Mouse (Mus musculus): ENCODE results near the gene Arpc5. TPM values are rescaled to one million over a fixed set of nuclear protein-coding genes. Genes with fewer than 3 reads are reported as not detected.
"Not testable (repeated sequence)": the region's sequence is repeated elsewhere in the genome, so short reads cannot be mapped to it uniquely, and the experiment has no call there.

Gene Arpc5
- 499 and 510 TPM in 2 replicates for polyA plus RNA-seq (2015; fragmentation: Nextera tagmentation; extraction: Ambion mirVana)

DNA sequence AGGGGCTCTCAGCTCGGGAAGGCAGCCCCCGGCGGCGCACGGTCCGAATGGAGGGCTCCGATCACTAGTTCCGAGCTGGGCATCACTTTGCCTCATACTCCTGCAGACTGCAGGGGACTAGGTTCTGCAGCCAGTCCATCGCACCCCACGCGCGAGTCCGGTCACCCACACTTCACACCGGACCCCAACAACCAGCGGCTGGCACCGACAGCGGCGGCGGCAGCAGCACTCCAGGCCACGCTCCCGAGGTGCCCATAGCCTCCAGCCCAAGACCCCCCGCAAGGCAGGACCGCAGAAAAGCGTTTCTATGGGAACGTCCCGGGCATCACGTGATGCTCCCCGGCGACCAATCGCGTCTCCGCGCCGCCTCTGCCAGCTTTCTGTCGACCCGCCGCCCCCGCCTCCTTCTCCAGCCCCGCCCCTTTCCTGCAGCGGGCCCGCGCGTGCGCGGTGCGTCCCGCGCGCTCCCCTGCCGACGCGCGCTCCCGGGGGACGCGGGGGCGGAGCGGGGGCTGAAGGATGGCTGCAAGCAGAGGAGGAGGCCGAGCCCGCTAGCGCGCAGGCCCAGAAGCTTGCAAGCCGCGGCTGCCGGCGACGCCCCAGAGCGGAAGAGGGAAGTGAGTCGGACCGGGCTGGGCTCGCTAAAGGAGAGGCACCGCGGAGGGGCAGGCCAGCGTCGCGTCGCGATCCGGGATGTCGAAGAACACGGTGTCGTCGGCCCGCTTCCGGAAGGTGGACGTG, at the start of gene Arpc5, which contains the start of gene Rgl1:
Gene Arpc5 (plus strand): TSS at position 511 of the 741 bp plus-strand sequence.
Gene Rgl1 (minus strand): TSS at position 320 of the 741 bp plus-strand sequence.
- peak; percentile 98 for DNase-seq (ENCODE audit: low spot score)

DNA sequence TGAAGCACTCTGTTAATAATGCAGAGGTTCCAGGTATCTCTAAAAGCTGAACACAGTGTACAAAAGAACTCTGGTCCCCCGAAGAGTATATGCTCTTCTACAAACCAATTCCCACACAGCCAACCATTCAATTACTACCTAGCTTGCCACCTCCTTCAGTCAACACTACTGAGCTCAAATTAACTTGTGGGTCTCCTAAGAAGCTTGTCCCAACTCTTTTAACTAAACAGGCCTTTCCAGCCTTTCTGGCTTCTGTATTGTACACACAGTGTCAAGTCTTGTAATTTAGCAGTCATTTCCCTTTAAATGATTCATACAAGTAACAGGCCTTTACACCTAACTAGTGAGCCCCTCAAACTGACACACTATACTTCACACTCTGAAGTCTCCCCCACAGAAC, 49.0 kb upstream of the Arpc5 start:
- DNase-seq (ENCODE audit: low spot score), result no peak

GRCm38 (mm10) chr1:152718200-152718599, 48.1 kb upstream of the Arpc5 start:
- no peak for DNase-seq (ENCODE audit: low spot score)

GRCm38 (mm10) chr1:152720969-152721368, 45.4 kb upstream of the Arpc5 start:
- no peak for DNase-seq (ENCODE audit: low spot score)

DNA sequence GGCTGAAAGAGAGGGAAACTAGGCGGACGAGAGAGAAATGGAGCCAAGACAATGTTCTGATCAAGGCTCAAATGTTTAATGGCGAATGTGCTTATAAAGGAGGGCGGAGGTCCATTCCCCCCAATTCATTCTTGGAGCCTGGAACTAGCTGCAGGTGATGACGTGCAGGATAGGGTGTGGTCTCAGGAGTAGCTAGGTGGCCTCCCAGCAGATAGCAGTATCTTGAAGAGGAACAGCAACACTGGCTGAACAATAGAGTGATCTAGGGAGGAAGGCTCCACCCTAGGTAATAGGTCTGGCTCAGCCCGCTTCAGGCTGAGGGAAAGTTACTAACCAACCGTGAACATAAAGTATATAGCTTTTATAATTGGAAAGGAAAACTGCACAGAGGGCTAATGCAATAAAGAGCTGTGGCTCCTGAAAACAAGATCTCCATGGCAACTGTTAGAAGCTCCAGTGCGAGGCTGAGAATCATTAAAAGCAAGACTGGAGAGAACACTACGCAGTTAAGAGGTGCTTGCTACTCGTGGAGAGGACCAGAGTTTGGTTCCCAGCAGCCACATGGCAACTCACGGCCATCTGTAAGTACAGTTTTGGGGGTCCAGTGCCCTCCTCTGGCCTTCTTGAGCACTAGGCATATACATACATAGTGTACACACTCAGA, 44.7 kb upstream of the Arpc5 start:
- DNase-seq (ENCODE audit: low spot score), result no peak

- DNase-seq (ENCODE audit: low spot score), result peak; percentile 13
These were observed 42.1 kb upstream of the Arpc5 start for GRCm38 (mm10) chr1:152724286-152724685.

- no peak for DNase-seq (ENCODE audit: low spot score)
These were observed 40.2 kb upstream of the Arpc5 start for GRCm38 (mm10) chr1:152726095-152726494.

DNA sequence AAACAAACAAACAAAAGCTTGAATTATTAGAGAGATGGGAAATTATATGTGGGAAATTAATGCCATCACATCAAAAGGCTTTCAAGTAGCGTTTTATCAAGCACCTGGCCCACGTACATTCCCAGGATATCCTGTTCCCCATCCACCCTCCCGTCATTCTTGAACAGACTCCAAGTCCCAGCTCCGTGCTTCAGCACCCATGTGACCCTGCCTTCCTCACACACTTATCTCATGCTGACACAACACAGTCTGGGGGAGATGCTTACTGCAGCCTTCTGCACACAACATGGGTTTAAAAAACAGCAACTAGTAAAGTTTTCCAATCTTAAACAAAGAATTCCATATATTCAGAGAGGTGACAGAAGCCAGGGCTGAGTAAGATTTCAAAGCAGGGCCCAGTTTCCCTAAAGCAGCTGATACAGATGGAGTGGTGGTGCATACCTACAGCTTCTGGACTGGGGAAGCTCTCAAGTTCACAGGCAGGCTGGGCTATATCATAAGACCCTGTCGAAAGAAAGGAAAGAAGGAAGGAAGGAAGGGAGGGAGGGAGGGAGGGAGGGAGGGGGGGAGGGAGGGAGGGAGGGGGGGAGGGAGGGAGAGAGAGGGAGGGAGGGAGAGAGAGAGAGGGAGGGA, 38.6 kb upstream of the Arpc5 start:
- no peak for DNase-seq (ENCODE audit: low spot score)

DNA sequence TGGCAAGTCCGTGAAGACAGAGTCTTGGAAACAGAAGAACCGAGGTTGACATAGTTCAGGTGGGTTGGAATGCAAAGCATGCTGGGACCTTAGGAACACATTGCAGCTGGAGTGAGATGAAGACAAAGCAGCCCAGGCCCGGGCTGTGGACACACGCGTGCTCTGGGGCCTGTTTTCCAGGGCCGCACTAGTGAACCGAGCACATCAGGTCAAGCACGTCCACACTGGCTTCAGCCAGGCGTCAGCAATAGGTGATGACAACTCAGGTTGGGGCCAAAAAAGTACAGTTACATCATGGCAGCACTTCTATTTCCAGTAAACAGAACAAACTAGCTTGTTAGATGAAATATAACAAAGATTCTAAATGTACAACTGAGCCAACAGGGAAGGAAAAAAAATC, 27.5 kb upstream of the Arpc5 start:
- no peak for DNase-seq (ENCODE audit: low spot score)

DNA sequence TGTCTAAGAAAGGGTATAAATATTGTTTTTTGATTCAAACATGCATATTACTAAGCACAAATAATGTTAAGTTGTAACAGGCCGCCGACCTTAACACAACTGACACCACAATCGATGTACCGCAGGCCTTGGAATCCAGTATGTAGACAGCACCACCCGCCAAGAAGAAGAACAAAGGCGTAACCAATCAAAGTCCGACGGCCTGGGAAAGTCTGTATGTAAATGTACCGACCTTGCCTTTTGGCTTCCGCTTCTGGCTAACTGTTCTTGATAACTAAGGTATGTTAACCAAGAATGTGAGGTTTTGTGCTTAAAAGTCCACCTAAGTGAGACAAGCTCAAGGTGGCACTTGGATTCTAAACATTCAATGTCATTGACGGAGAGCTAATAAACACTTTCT, 27.0 kb upstream of the Arpc5 start:
- DNase-seq (ENCODE audit: low spot score), result no peak

DNA sequence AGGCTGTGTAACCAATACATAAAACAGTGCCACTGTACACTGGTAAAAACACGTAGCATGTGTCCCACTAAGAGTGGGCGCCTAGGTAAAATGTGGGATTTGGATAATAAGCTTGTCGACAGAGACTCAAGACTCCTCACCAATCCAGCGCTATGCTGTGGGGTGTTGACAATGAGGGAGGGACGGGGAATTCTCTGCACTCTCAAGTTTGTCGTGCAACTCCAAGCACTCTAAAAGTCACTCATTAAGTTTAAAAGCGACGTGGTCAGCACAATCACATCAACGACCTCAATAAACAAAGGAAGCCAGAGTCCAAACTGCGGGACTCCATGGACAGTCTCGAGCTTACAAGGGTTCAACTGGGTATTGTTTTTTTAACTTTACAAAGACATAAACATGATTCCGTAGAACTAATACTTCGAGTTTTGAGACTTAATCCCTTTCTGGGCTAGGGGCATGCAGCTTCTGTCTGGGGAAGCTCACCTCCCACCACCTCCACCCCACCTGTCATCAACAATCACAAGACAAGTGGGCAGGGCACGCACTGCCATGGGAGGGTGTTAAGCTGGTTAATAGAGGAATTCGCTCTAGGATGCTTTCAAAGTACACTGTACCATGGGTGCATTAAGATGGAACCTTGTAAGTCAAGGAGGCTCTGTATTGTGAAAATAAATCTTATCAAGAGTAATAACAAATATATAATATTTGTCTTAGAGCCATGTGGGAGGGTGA, 23.1 kb upstream of the Arpc5 start:
- no peak for DNase-seq (ENCODE audit: low spot score)

DNA sequence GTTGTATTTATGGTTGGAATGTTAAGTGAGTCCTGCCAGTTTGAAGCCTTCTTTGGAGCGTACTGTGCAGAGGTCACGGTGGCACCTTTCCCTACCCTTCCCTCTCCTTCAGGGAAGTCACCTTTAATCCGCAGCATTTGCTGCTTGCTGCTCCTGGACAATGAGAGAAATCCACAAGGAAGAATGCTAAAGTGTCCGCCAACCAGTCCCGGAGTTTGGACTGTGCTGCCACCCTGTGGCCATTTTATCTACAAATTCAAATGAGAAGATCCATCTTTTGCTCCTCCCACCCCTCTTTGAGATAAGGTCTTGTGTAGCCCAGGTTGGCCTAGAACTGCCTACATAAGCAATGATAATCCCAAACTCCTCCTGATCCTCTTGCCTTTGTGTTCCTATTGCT, 19.9 kb upstream of the Arpc5 start:
- peak; percentile 60 for DNase-seq (ENCODE audit: low spot score)

DNA sequence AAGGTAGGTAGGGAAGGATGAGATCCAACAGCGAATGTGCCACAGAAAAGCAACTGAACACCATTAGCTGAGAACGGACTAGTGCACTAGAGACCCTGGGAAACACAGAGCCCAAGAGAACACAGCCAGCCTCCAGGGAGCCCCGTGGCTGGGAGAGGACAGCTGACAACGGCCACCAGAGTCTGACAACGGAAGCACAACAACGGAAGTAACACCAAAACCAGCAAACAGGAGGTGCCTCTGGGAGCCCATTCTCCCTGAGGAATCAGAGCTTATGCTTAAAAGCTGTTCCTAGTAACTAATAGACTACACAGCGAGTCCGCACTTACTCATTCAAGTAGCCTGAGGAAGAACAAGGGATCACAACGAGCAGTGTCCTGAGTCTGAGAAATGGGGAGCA, 17.1 kb upstream of the Arpc5 start:
- no peak for DNase-seq (ENCODE audit: low spot score)

DNA sequence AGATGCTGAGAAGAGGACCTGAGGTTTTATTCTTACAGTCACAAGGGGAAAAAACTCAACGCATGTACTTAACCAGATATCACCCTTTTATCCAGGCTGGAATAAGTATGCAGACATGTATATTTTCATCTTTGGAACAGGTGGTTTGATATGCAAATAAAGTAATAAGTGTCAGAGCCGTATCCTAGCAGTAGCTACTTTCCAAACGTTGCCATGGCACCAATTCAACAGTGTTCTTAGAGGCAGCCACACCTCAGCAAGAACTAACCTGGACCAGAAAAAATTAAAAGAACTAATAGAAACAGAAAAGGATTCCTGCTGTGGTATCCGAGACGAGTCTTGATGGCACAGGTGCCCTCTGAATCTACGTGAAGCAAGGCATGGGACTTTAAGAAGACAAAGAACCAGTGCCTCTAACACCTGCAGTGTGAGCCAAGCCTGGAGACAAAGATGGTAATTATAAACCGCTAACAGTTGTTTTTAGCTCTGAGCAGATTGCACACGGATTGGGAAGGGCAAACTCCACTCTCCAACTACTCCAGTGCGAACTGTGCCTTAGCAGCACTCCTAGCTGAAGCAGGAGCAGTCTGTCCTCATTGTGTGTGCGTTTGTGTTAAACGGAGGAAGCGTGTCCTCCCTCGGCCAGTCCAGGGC, 15.9 kb upstream of the Arpc5 start, which contains the start of gene Apobec4:
Gene Apobec4 (plus strand): TSS at position 240 of the 654 bp plus-strand sequence.
- DNase-seq (ENCODE audit: low spot score), result no peak

DNA sequence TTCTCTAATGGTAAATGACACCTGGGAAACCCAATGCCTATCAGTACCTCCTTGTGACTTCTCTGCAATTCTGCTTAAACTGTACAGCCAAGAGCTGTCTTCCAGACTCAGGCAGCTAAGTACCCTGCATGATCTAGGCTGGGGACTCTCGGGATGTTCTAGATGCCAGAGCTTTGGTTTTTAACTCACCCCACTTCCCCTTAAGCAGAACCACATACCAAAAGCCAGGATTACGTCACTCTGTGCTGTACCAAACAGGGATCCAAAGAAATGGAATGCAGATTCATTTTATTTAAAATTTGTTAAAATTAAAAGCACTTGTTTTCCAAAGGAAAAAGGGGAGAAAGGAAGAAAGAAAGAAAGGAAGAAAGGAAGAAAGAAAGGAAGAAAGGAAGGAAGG, 4.6 kb upstream of the Arpc5 start:
- no peak for DNase-seq (ENCODE audit: low spot score)

GRCm38 (mm10) chr1:152766804-152767748, 734 bp downstream of the Arpc5 start:
- DNase-seq (ENCODE audit: low spot score), result peak; percentile 43

- peak; percentile 77 for DNase-seq (ENCODE audit: low spot score)
These were observed 1.6 kb downstream of the Arpc5 start for GRCm38 (mm10) chr1:152767749-152768488.

DNA sequence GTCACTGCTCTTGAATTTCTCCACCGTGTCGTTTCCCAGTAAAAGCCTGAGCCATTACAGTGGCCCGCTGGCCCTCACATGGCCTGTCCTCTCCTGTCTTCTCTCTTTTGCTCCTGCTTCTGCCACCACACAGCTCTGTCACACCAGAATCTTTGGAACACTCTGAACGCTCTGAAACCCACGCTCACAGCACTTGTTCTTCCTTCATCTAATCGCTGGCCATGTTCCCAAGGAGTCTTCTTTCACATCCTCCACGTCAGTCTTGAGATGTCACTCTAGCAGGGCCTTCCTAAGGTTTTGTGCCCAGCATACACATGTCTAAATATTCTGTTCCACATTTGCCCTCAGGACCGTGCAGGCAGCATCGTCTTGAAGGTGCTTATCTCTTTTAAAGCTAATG, 4.7 kb downstream of the Arpc5 start:
- no peak for DNase-seq (ENCODE audit: low spot score)

DNA sequence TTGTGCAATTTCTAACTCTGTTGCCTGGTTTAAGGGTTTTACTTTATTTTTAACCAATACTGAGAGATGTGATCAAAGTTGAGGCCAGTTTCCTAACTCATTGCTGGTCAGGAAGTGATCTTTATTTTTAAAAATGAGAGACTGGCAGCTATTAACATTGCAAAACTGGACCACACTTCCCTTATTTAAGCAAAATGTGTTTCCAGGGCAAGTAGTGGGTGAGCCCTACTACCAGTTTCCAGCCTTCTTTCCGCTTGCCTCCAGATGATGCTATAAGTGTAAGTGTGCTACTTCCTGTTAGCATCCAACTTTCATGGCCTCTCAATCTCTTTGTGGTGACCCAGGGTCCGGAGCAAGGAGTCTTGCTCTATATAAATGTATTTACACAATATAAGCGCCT, 8.3 kb downstream of the Arpc5 start:
- DNase-seq (ENCODE audit: low spot score), result not testable (repeated sequence)

Measured in thymus, postnatal 0 days (tissue).